Mouse (Mus musculus) heart, embryonic 13.5 days (tissue): ENCODE measurements around the gene Ucn. TPM values are rescaled to one million over a fixed set of nuclear protein-coding genes. Genes with fewer than 3 reads are reported as not detected.

Experiments
- ATAC-seq: fragments of 200-750 bp; cut with Nextera tagmentation; 2 replicates; pipeline ENCODE4 v1.8.0; 2017; ENCODE audit warnings: moderate TSS enrichment; ENCODE audit not compliant: insufficient number of reproducible peaks, low FRiP score, low TSS enrichment; ENCODE audit errors: extremely low read depth
- H3K27ac ChIP-seq: fragments of 300-500 bp; sonication (generic); replicated peaks from 2 replicates; pipeline ENCODE4 v1.5.1; 2015; ENCODE audit warnings: moderate library complexity, mild to moderate bottlenecking, inconsistent platforms
- H3K27me3 ChIP-seq: fragments of 300-500 bp; sonication (generic); replicated peaks from 2 replicates; pipeline ENCODE4 v1.6.1; 2015; ENCODE audit warnings: mild to moderate bottlenecking, inconsistent platforms
- H3K36me3 ChIP-seq: fragments of 300-500 bp; sonication (generic); 2 replicates; pipeline ENCODE4 v1.6.1; 2015; ENCODE audit warnings: mild to moderate bottlenecking, inconsistent platforms
- H3K4me1 ChIP-seq: fragments of 300-500 bp; sonication (generic); 2 replicates; pipeline ENCODE4 v1.6.1; 2015; ENCODE audit warnings: inconsistent platforms
- H3K4me2 ChIP-seq: fragments of 300-500 bp; sonication (generic); 2 replicates; pipeline ENCODE4 v1.6.1; 2015; ENCODE audit warnings: inconsistent platforms, mild to moderate bottlenecking, moderate library complexity
- H3K4me3 ChIP-seq: fragments of 300-500 bp; sonication (generic); 2 replicates; pipeline ENCODE4 v1.5.1; 2015; ENCODE audit warnings: moderate library complexity, mild to moderate bottlenecking, inconsistent platforms
- H3K9ac ChIP-seq: fragments of 300-500 bp; sonication (generic); 2 replicates; pipeline ENCODE4 v1.6.1; 2015; ENCODE audit warnings: inconsistent platforms, mild to moderate bottlenecking, moderate library complexity
- H3K9me3 ChIP-seq: fragments of 300-500 bp; sonication (generic); 2 replicates; pipeline ENCODE4 v1.6.1; 2016; ENCODE audit warnings: inconsistent platforms
- WGBS: fragments of 180-500 bp; shearing (Covaris S2); methylation state at CpG from one replicate; pipeline ENCODE4 v1.1.7; 2015; ENCODE audit warnings: mixed read lengths; 5-methylcytosine and 5-hydroxymethylcytosine counted together
- polyA plus RNA-seq: library from polyadenylated mRNA; unstranded; fragments of >200 nt; fragmentation: Nextera tagmentation; extraction: Ambion mirVana; gene quantifications from 2 replicates; pipeline ENCODE4 v1.2.1, GENCODE M21; 2015

Ucn gene
- 0.45 TPM in 1 of 2 replicates, not detected in the other for polyA plus RNA-seq

DNA sequence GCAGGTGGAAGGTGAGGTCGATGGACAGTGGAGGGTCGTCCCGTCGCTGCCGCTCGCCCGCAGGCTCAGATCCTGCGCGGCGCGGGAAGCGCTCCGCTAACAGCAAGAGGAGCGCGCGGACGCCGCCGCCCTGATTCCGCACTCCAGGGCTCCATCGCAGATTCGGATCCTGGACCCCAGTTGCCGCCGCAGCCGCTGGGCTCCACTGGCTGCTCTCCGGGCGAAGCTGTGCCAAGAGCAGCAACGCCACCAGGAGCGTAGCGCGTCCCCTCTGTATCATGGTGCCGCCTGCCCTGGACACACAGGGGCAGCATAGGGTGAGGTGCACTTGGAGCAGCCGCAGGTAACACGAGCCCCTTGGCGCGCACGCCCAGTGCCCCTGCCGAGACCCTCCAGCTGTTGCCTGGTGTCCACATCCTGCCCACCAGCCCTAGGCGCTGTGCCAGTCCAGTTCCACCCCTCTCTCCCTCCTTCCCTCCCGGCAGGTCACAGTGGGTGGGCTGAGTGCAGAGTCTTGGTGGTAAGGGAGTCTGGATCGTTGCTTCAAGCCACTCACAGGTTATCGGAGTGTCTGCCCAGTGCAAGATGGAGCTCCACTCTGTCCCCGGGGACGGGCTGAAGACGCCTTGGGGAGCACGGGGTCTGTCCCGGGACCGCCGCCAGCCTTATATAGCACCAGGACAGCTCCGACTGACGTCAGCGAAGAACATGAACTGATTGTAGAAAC, at the start of gene Ucn:
Ucn (minus strand) TSS at position 589 of the 727 bp plus-strand sequence.
- peak within 1 kb of the TSS; percentile 8 for H3K9ac ChIP-seq
- H3K27me3 ChIP-seq = peaks cover 71% of the 10 kb centered on the region
- ATAC-seq = no peak; the same call in 1 of the 2 replicates
- peaks cover 17% of the 10 kb centered on the region for H3K36me3 ChIP-seq
- H3K4me3 ChIP-seq = peak within 1 kb of the TSS; percentile 45
- no peak within 1 kb of the TSS for H3K27ac ChIP-seq
- WGBS = 2% methylated on average over 52 of the region's 52 CpGs
- peak within 1 kb of the TSS; percentile 69 for H3K4me2 ChIP-seq
- no peaks in the 10 kb centered on the region for H3K9me3 ChIP-seq
- peaks cover 28% of the 10 kb centered on the region for H3K4me1 ChIP-seq

DNA sequence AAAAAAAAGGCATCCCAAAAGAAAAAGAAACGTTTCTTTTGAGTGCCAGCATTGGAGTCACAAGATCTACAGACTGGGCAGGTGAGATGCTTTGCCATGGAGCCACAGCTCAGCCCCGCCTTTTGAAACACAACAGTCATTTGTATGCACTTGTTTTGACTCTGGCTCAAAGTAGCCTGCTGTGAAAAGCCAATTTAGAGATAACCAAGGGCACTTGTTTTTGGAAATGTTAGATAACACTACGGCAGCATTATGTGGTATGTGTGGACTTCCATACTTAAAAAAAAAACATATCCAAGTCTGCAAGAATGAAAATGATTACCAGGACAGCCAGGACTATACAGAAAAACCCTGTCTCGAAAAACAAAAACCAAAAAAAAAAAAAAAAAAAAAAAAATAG, 45.0 kb upstream of the Ucn start:
- Histone ChIP-seq H3K9ac (no peak overlapping the region), H3K4me1 (peaks cover 10% of the 10 kb centered on the region), H3K4me3 (no peak overlapping the region), H3K36me3 (peaks cover 25% of the 10 kb centered on the region), H3K4me2 (no peak overlapping the region), H3K27me3 (no peaks in the 10 kb centered on the region), H3K27ac (no peak overlapping the region), H3K9me3 (no peaks in the 10 kb centered on the region)
- no peak for ATAC-seq
- 35% methylated on average over 4 of the region's 4 CpGs for WGBS

DNA sequence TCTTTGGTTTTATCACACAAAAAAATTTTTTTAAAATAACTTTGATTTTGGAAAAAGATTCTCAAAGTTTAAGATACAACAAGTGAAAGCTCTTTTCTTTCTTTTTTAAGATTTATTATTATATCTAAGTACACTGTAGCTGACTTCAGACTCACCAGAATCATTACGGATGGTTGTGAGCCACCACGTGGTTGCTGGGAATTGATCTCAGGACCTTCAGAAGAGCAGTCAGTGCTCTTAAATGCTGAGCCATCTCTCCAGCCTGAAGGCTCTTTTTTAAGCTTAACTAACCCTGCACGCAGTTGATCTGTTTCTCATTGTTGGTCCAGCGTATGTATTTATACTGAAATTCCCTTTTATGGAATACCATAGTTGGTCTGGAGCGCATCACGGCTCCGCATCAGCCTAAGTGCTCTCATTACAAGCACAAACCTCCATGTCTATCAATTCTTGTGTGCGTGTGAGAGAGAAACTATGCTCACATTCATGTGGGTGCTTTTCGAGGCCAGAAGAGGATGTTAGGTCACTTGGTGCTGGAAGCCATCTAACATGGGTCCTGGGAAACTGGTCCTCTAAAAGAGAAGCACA, 42.6 kb upstream of the Ucn start:
- no peaks in the 10 kb centered on the region for H3K27me3 ChIP-seq
- H3K4me3 ChIP-seq = peak overlapping the region; percentile 84; the same call in 1 of the 2 replicates
- peaks cover 10% of the 10 kb centered on the region; the same call in 1 of the 2 replicates for H3K36me3 ChIP-seq
- H3K9ac ChIP-seq = no peak overlapping the region
- 90% methylated on average over 9 of the region's 9 CpGs for WGBS
- no peak for ATAC-seq
- no peaks in the 10 kb centered on the region for H3K9me3 ChIP-seq
- peak overlapping the region; percentile 98 for H3K4me2 ChIP-seq
- no peak overlapping the region for H3K27ac ChIP-seq
- peaks cover 20% of the 10 kb centered on the region for H3K4me1 ChIP-seq

DNA sequence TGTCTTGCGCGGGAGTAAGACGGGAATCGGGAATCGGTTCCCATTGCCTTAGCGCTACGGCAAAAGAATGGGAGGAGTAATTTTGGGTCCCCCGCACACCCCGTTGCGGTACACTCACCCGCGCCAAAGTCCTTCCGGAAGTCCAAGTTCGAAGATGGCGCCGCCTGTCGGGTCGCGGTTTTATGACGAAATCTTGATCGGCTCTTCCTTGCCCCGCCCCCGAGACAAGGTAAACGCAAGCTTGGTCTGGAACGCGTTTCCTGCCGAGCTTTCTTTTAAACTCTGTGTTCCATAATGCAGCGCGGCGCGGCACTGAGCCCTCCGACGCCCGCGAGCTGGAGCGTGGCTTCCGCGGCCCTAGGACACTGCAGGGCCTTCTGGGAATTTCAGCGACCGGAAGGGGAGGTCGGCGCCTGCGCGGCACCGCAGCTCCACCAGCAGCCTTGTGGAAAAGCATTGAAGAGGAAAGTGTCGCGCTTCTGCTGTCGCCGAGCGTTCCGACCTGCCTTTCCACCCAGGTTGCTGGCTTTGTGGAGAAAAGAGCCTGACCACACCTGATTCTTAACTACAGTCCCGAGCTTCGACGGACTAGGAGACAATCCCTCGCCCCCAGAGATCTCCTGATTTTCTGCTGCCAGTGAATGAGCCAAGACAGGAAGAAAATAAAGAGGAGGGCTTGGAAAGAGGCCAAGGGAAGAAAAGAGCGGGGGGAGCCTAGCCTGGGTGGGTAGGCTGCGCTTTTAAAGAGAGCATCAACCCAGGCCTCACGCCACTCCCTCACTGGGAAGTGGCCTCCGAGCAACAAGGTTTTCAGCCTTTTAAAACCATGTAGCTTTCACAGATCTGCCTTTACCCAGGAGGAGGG, 41.4 kb upstream of the Ucn start, which contains the start of the genes Gm29609 and Gtf3c2:
Gm29609 (minus strand) TSS at position 146 of the 865 bp plus-strand sequence.
Gtf3c2 (minus strand) TSS at position 379 of the 865 bp plus-strand sequence.
- H3K4me2 ChIP-seq = peak within 1 kb of the TSS; percentile 98
- peaks cover 20% of the 10 kb centered on the region for H3K4me1 ChIP-seq
- peak within 1 kb of the TSS; percentile 92 for H3K9ac ChIP-seq
- peak; percentile 89 for ATAC-seq
- peak within 1 kb of the TSS; percentile 84 for H3K4me3 ChIP-seq
- WGBS = under 1% methylated on average over 59 of the region's 59 CpGs
- no peaks in the 10 kb centered on the region for H3K9me3 ChIP-seq
- H3K27me3 ChIP-seq = no peaks in the 10 kb centered on the region
- H3K27ac ChIP-seq = peak within 1 kb of the TSS; percentile 97
- H3K36me3 ChIP-seq = peaks cover 9% of the 10 kb centered on the region; the same call in 1 of the 2 replicates

DNA sequence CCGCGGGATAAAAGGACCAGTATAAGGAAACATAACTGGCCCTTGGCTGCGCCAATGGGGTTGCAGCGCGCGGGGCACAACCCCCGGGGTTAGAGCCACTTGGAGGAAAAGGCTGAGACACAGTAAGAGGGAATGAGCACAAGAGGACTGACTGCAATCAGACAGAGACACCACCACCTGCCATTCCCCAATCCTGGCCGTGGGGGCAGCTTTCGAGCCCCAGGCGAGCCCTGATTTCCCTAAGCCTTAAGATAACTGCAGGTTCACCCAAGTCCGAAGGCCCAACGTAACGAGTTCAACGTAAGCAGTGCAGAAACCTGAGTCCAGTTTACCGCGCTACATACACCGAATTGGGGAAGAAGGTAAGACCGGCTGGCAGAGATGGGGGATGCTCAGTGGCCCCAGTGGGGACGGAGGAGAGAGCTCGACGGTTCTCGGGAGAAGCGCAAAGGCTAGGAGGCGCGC, 40.7 kb upstream of the Ucn start:
- peak; percentile 29; the same call in 1 of the 2 replicates for ATAC-seq
- WGBS = under 1% methylated on average over 25 of the region's 25 CpGs
- no peaks in the 10 kb centered on the region for H3K9me3 ChIP-seq
- H3K4me1 ChIP-seq = peaks cover 20% of the 10 kb centered on the region
- H3K27ac ChIP-seq = peak overlapping the region; percentile 97
- H3K36me3 ChIP-seq = peaks cover 12% of the 10 kb centered on the region
- H3K4me3 ChIP-seq = peak overlapping the region; percentile 84
- H3K27me3 ChIP-seq = no peaks in the 10 kb centered on the region
- H3K9ac ChIP-seq = peak overlapping the region; percentile 92
- peak overlapping the region; percentile 98 for H3K4me2 ChIP-seq

DNA sequence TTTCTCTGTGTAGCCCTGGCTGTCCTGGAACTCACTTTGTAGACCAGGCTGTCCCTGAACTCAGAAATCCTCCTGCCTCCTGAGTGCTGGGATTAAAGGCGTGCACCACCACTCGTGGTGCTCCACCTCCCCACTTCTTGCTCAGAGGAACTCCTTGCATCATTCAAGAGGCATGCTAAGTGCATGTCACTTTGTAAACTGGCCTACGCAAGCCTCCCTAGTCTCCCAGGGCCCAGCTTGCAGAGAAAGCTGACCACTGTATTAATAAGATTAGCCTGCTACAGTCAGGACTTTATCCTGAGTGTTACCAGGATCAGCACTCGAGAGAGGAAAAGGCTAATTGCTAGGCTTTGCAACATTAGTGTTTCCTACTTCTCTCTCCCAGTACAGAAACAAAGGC, 30.0 kb upstream of the Ucn start:
- Histone ChIP-seq H3K27me3 (no peaks in the 10 kb centered on the region), H3K4me1 (no peaks in the 10 kb centered on the region), H3K4me3 (no peak overlapping the region), H3K4me2 (no peak overlapping the region), H3K9me3 (no peaks in the 10 kb centered on the region), H3K9ac (no peak overlapping the region), H3K36me3 (peaks cover 98% of the 10 kb centered on the region), H3K27ac (no peak overlapping the region)
- no peak for ATAC-seq
- WGBS = 67% methylated on average over 4 of the region's 4 CpGs

DNA sequence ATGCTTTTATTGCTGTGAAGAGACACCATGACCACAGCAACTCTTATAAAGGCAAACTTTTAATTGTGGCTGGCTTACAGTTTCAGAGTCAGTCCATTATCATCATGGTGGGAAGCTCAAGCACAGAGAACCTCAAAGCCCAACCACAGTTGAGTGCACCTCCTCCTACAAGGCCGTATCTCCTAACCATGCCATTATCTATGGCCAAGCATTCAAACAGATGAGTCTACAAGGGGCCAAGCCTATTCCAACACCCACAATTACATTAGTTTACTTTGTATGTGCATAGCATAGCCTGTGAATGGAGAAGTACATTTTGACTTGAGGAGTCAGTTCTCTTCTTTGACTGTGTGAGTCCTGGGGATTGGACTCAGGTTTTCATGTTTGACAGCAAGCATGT, 26.2 kb upstream of the Ucn start:
- H3K36me3 ChIP-seq = peaks cover 98% of the 10 kb centered on the region
- no peak overlapping the region for H3K27ac ChIP-seq
- no peak overlapping the region for H3K9ac ChIP-seq
- no peaks in the 10 kb centered on the region for H3K27me3 ChIP-seq
- H3K4me2 ChIP-seq = no peak overlapping the region
- no peak for ATAC-seq
- no peaks in the 10 kb centered on the region for H3K9me3 ChIP-seq
- H3K4me3 ChIP-seq = no peak overlapping the region
- WGBS = 66% methylated on average over 1 of the region's 1 CpGs
- no peaks in the 10 kb centered on the region for H3K4me1 ChIP-seq

DNA sequence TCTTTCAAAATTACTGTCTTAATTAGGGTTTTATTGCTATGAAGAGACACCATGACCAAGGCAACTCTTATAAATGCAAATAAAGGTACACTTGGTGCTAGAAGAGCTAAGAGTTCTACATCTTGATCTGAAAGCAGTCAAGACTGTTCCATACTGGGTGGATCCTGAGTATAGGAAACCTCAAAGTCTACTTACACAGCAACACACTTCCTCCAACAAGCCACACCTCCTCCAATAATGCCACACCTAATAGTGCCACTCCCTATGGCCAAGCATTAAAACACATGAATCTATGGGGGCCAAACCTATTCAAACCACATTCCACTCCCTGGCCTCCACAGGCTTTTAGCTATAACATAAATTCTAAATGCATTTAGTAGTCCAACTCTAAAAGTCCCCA, 23.8 kb upstream of the Ucn start:
- Histone ChIP-seq H3K4me2 (no peak overlapping the region), H3K27me3 (no peaks in the 10 kb centered on the region), H3K4me1 (no peaks in the 10 kb centered on the region), H3K27ac (no peak overlapping the region), H3K4me3 (no peak overlapping the region), H3K9me3 (no peaks in the 10 kb centered on the region), H3K9ac (no peak overlapping the region), H3K36me3 (peaks cover 98% of the 10 kb centered on the region)
- no peak for ATAC-seq

DNA sequence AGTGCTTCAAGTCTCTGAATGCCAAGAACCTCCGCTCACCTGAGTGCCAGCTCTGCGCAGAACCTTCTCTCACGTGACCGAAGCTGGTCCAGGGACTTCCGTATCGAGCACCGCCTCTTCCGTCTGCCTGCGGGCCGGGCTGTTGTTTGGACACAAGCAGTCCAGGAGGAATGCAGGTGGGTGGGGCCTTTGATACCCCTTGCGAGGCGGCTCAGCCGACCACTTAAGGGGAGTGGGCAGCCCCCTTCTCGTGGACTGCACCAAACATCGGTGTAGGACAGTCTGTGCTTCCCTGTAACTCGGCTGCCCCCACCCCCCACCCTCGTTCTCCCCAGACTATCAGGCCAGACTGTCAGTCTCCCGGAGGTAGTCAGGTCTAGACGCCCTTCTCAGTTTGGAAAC, 15.5 kb upstream of the Ucn start, which contains the start of gene Mpv17:
Mpv17 (minus strand) TSS at position 100 of the 402 bp plus-strand sequence.
- H3K4me2 ChIP-seq = peak within 1 kb of the TSS; percentile 95
- peaks cover 22% of the 10 kb centered on the region for H3K4me1 ChIP-seq
- peak within 1 kb of the TSS; percentile 70 for H3K27ac ChIP-seq
- peak within 1 kb of the TSS; percentile 85 for H3K9ac ChIP-seq
- H3K36me3 ChIP-seq = peaks cover 51% of the 10 kb centered on the region
- ATAC-seq = peak; percentile 91
- no peaks in the 10 kb centered on the region for H3K9me3 ChIP-seq
- peak within 1 kb of the TSS; percentile 78 for H3K4me3 ChIP-seq
- under 1% methylated on average over 19 of the region's 19 CpGs for WGBS
- H3K27me3 ChIP-seq = no peaks in the 10 kb centered on the region

DNA sequence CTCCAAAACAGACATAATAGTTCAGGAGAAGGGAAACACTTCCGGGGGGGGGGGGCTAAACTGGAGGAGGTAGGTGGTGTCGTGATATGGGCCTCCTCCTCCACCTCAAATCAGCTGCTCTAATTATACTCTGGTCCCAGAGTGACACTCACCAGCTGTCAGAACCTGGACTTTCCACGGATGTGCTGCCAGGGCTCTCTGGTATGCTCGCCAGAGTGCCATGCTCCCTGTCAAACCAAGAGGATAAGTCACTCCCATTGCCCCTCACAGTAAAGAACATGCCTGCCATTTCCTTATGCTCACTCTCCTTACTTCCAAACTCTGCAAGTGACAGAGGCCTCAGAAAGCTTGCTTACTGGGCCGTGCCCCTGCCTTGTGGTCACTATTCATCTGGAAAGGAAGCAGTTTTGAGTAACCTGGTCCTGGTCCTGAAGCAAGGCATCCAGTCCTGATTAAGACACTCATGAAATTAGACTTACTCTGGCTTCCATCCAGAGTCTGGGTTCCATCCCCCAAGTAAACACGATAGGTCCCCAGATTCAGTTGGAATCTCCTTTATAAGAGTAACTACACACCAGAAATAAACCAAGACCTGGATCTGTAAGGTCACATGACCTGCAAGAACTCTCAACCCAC, 15.0 kb upstream of the Ucn start:
- Histone ChIP-seq H3K4me1 (peaks cover 22% of the 10 kb centered on the region), H3K4me2 (peak overlapping the region; percentile 95), H3K27me3 (no peaks in the 10 kb centered on the region), H3K36me3 (peaks cover 45% of the 10 kb centered on the region), H3K27ac (peak overlapping the region; percentile 70), H3K4me3 (peak overlapping the region; percentile 78), H3K9me3 (no peaks in the 10 kb centered on the region), H3K9ac (peak overlapping the region; percentile 85)
- whole genome bisulfite sequencing = 27% methylated on average over 6 of the region's 6 CpGs
- no peak; the same call in 1 of the 2 replicates for ATAC-seq
